Mouse (Mus musculus): ENCODE results near the gene Nufip1.

Nufip1 gene

GRCm38 (mm10) chr14:76110396-76111221 is at the start of gene Nufip1, which contains the start of gene Gpalpp1:
Nufip1 (plus strand) TSS chr14:76110891.
Gpalpp1 (minus strand) TSS chr14:76110760.
- DNase-seq (ENCODE audit: low spot score) = peak; percentile 98

DNA sequence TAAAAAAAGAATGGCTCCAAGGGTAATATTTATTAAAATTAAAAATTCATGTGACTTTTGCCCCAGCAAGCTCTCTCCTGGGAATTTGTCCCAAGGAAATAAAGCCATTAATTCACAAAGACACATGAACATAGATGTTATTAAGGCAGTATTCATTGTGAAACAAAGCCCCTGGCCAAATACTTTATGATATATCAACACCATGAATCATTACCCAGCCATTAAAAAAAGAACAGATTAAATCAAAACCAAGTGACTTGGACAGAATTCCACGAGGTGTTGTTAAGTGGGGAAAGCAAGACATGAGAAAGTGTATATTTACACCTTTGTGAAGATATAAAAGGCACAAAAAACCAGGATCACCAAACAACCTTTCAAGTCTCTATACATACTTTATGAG is 43.5 kb upstream of the Nufip1 start:
- DNase-seq (ENCODE audit: low spot score) = no peak

DNA sequence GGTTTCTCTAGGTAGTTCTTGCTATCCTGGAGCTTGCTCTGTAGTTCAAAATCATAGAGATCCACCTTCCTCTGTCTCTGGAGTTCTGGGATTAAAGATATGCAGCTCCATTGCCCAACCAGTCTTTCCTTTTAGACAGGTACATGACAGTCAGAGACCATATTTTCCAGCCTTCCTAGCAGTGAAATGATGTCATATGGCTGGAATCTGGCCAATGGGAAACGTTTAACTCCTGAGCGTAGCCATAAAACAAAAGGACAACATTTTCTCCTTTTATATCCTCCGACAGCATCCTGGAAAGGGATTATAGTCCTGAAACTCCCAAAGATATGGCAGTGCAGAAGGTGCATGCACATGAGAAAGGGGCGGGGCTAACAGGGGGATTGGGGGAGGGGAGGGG is 42.4 kb upstream of the Nufip1 start:
- no peak for DNase-seq (ENCODE audit: low spot score)

DNA sequence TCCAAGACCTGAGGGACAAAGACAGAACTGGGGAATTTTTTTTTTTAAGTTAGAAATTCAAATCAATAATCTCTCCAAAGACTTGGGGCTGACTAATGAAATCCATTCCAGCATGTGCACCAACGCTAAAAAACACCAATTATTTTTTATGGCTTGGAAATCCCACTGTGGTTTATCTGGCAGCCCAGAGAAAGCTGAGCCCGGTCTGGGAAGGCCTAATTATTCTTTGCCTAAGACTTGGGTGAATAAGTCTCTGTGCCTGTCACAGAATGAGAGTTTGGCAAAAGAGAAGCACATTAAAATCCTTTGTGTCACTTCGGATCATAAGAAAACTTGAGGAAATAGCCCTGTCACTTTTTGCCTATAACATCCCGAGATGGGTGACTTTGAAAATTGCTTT is 41.4 kb upstream of the Nufip1 start:
- DNase-seq (ENCODE audit: low spot score) = no peak

- DNase-seq (ENCODE audit: low spot score) = no peak
Observed at GRCm38 (mm10) chr14:76072626-76073025, 38.1 kb upstream of the Nufip1 start.

GRCm38 (mm10) chr14:76074206-76074605 is 36.5 kb upstream of the Nufip1 start:
- DNase-seq (ENCODE audit: low spot score) = no peak

DNA sequence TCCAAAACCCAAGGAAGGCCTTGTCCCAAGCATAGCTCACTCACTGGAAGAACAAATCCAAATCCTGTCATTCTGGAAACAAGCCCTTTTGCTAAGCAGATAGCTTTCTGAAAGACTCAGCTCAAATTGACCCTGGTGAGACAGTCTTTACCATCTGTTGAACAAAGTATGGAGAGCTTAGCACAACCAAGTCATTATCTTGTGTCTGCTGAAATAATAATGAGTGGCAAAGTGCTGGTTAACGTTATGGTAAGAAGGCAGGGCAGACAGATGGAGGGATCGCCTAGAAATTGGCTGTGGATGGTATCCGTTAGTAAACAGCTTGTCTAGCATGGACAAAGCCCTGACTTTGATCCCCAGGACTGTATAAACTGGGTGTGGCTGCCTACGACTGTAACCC is 35.0 kb upstream of the Nufip1 start:
- no peak for DNase-seq (ENCODE audit: low spot score)

DNA sequence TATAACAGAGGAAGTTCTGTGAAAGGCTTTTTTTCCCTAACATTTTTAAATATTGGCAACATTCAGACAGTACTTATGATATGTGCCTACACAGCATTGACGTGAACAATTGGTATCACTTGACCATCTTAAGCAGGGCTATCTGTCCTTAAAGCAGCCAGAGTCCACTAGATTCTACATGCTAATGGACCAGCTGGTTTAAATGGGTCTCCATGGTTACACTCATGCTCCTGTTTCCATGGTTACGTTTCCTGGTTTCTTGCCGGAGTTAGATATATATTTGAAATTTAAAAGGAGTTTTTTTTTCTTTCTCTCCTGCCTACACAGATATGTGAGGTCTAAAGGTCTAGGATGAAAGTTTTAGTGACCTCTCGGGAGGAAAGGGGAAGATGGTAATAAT is 34.1 kb upstream of the Nufip1 start:
- DNase-seq (ENCODE audit: low spot score) = peak; percentile 23

GRCm38 (mm10) chr14:76077088-76077491 is 33.6 kb upstream of the Nufip1 start:
- peak; percentile 66 for DNase-seq (ENCODE audit: low spot score)

DNA sequence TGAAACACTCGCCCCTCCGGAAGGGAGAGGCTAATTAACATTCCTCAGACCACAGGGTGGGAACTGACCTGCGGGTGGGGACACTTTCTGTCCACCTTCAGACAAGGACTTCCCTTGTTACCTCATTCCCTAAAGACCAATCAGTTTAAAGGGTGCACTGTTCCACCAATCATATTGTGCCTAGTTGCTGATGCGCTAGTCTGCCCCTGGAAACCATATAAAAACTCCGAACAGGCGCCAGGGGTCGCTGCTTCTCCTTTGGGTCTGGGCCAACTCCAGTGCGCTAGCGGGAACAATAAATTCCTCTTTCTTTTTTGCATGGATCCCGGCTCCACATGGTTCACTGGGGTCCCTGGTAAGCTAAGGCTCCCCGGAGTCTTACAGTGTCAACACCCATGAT is 29.2 kb upstream of the Nufip1 start:
- DNase-seq (ENCODE audit: low spot score) = no peak

- DNase-seq (ENCODE audit: low spot score) = no peak
Observed at GRCm38 (mm10) chr14:76082086-76082636, 28.5 kb upstream of the Nufip1 start.

GRCm38 (mm10) chr14:76084188-76084587 is 26.5 kb upstream of the Nufip1 start:
- no peak for DNase-seq (ENCODE audit: low spot score)

DNA sequence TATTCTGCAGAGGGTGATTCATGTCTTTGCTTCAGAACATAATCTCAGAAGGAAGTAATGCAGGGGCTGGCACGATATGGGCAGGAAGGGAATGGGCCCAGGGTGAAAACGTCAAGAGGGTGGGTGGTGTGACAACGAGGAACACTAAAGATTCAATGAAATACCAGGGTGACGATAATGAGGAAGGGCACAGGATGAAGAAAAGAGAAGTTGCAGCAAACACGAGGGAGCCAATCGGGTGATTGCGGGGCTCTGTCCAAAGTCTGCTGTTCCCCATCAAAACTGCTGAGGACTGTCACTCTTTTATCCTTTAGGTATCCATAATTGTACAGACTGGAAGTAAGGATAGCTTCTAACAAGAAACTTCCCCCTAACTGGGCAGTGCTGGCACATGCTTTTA is 13.4 kb upstream of the Nufip1 start:
- DNase-seq (ENCODE audit: low spot score) = no peak

DNA sequence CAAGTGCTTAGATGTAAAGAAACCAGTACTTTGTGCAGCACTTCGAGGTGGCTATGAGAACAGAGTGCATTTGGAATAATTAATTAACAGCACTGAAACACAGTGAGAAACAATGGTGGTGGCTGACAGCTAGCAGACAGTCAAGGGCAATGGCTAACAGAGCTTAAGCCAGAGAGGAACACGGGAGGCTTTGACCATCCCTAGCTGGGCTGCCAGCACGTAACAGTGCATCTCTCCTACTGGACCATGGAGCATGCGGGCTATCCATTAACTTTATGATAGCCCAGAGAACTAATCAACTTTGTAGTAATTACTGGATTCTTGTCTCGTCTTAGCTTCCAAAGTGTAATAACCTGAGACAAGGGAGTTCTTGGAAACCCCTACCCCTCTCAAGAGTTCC is 12.9 kb upstream of the Nufip1 start:
- no peak for DNase-seq (ENCODE audit: low spot score)

DNA sequence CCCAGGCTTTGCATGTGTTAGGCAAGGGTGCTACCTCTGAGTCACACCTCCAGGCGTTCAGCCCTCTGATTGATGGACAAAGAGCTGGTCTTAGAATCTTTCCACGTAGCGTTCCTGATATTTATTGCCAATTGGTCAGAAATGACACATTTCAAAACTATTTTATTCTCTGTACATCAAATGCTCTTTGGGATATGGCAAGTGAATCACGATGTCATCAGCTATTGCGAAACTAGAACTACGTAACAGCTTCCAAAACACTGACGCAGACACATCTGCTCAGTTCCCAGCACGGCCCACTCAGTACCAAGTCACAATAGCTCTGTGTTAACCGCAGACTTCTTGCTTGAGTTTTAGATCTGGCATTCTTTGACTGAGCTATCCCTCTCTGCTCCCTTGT is 11.1 kb upstream of the Nufip1 start:
- DNase-seq (ENCODE audit: low spot score) = no peak

DNA sequence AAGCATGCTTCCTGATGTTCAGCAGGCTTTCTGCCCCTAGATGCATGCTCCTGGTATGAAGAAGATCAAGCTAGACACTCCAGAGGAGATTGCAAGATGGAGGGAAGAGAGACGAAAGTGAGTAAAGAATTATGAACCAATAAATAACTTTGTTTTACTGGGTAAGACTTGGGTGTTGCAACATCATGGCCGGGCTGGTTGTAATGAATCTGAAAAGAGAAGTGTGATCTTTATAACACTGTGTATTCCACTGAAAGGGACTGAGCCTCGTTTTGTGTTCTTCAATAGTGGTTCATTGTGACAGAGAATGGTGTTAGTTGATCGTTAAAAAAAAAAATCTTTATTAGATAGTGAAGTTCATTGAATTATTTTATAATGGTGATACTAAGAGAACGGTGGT is 5.1 kb downstream of the Nufip1 start:
- no peak for DNase-seq (ENCODE audit: low spot score)

DNA sequence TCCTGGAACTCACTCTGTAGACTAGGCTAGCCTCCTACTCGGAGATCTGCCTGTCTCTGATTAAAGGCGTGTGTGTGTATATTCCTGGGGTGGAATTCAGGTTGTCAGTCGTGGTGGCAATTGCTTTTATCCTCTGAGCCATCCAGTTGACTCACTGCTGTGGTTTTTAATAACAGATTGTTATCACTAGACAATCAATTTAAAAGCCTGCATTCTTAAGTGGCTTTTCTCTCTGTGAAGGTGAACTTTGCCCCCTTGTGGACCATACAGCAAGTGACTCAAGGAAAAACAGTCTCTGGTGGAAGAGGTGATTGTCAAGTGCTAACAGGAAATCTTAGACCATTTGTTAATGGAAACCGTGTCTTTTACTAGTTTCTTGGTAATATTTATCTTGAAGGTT is 8.3 kb downstream of the Nufip1 start:
- DNase-seq (ENCODE audit: low spot score) = peak; percentile 15

DNA sequence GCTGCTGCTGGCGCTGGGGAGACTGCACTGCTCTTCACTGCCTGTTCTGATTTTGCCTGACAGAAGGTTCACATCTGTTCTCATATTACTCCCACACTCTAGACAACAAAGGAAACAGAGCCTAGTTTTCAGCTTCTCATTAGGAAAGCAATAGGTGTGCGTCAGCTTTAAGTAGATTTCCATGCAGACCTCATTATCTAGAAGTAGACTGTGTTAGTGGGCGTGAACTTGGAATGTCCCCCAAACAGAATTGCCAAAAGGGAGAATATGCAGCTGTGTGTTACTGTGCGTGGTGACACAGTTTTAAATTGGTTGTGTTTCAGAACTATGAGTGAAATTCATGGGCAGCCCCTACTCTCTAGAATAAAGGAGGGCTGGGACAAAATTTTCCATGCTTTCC is 9.8 kb downstream of the Nufip1 start:
- DNase-seq (ENCODE audit: low spot score) = no peak

DNA sequence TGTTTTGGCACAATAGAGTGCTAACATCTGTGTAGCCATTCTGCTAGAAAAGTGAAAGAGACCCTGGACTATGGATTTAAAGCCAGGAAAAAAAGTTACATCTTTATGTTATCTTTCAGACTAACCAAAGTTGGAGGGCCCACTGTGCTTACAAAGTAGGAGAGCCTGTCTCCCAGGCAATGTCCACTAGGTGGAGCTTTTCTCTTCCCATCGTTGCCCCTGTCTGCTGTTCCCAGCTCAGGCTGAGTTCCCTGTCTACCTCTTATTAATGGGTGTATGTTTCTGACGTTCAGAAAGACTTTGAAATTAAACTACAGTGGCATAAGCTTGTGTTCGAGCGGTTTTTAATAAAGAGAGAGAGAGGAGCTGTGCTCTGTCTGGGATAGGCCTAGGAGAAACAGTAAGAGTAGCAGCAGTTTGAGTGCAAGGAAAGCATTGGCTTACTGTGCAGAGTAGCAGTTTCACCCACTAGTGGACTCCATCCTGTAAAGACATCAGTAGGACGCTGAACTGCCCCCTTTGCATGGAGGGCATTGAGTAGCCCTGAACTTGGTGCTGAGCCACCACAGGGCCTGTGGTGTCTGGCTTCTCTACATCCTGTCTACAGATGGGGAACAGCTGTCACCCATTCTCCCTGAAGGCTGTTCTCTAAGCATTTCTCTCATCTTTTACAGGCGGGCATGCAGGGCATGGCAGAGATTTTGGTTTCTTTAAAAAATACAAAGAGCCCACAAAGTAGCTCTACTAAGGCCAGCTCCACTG is 11.4 kb downstream of the Nufip1 start:
- peak; percentile 71 for DNase-seq (ENCODE audit: low spot score)

GRCm38 (mm10) chr14:76122663-76123058 is 12.0 kb downstream of the Nufip1 start:
- no peak for DNase-seq (ENCODE audit: low spot score)

DNA sequence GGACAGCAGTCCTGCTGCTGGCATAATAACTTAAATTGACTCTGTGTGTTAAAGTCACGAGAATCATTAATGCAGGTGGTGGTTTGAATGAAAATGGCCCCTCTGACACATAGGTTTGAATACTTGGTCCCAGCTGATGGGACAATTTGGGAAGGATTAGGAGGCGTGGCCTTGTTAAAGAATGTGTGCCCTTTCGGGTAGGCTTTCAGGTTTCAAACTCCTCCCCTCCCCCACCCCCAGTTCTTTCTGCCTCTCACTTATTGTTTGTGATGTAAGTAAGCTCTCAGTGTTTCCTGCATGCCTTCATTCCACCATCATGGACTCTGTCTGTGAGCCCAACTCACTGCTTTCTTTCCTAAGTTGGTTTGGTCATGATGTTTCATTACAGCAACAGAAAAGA is 16.6 kb downstream of the Nufip1 start:
- DNase-seq (ENCODE audit: low spot score) = no peak

- DNase-seq (ENCODE audit: low spot score) = no peak
Observed at GRCm38 (mm10) chr14:76128174-76128573, 17.5 kb downstream of the Nufip1 start.

- DNase-seq (ENCODE audit: low spot score) = no peak
Observed at GRCm38 (mm10) chr14:76134975-76135374, 24.3 kb downstream of the Nufip1 start.
